Mouse (Mus musculus) left cerebral cortex, postnatal 14 days (tissue): Measurements from ENCODE around the gene D16Ertd472e. TPM values are rescaled to one million over a fixed set of nuclear protein-coding genes. Genes with fewer than 3 reads are reported as not detected.
"Not testable (repeated sequence)": the region's sequence is repeated elsewhere in the genome, so short reads cannot be mapped to it uniquely, and the experiment has no call there.

Experiments used
- DNase-seq, 2 experiments: peaks; one replicate each; pipeline ENCODE4 v3.0.0; 2021 to 2022; ENCODE audit warnings: low spot score in 2 of 2, mixed read lengths in 1 of 2
- intact Hi-C: fragments of 180-260 bp; cut with DNase I; formaldehyde crosslinking; loops from one replicate; pipeline ENCODE4 v1.15.1; 2025
- total RNA-seq, 2 experiments: library from RNA; stranded (reverse); gene quantifications; 2 replicates each; pipeline ENCODE4 v1.2.3; 2021

The D16Ertd472e gene
- total RNA-seq, 2 experiments from 2014 or later, result 5.2 to 7.0 TPM

GRCm38 (mm10) chr16:78518697-78519096 is 57.8 kb downstream of the D16Ertd472e start:
- DNase-seq, result no peak
- intact Hi-C loops, result no loop called here

GRCm38 (mm10) chr16:78517171-78517570 is 59.3 kb downstream of the D16Ertd472e start:
- no peak for DNase-seq
- intact Hi-C loops, result no loop called here

GRCm38 (mm10) chr16:78511526-78511925 is 65.0 kb downstream of the D16Ertd472e start:
- intact Hi-C loops, result no loop called here
- no peak for DNase-seq

- intact Hi-C loops, result no loop called here
- DNase-seq, result no peak
Measured at GRCm38 (mm10) chr16:78502492-78502891, 74.0 kb downstream of the D16Ertd472e start.

- DNase-seq, intact Hi-C loops: not testable (repeated sequence)
Measured at GRCm38 (mm10) chr16:78492696-78493095, 83.8 kb downstream of the D16Ertd472e start.

GRCm38 (mm10) chr16:78490779-78491178 is 85.7 kb downstream of the D16Ertd472e start:
- no peak for DNase-seq
- intact Hi-C loops, result no loop called here

Other genes with a start within 250 kb of the D16Ertd472e start
- gene Btg3, start 199.5 kb downstream of the D16Ertd472e start, total RNA-seq, result 1 to 10 TPM; 8.7 to 9.0 TPM